Mouse (Mus musculus) inflammation-experienced regulatory T-cells, adult 16 weeks (primary cell): ENCODE measurements around the gene Fam205a1. TPM values are rescaled to one million over a fixed set of nuclear protein-coding genes. Genes with fewer than 3 reads are reported as not detected.

Experiments
- polyA plus RNA-seq: library from polyadenylated mRNA; unstranded; fragments of 100-300 nt; shearing (Covaris generic); gene quantifications from one replicate; pipeline ENCODE4 v1.2.1, GENCODE M21; 2017

The Fam205a1 gene
- polyA plus RNA-seq: not detected

GRCm38 (mm10) chr4:42853788-42854187, at the start of gene Fam205a1:
Fam205a1 (minus strand) TSS chr4:42853888.

DNA sequence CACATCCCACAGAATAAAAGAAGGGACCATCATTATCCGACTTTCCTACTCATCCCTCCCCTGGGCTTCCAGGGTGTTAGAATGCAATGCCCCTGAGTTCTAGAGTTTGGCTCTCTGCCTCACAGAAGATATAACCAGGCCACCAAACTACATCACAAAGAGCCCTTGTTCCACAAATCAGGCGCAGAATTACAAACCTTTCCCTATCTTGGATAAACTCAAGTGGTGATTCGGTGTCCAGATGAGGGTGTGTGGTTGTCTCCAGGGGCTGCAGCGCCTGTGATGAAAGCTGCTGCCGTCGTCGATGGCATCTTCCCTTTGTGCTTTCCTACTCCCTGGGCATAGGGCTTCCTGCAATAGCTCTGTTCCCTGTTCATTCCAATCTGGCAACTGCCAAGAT, 20.4 kb upstream of the Fam205a1 start, which contains the start of gene Fam205c:
Fam205c (minus strand) TSS at position 101 of the 400 bp plus-strand sequence.

DNA sequence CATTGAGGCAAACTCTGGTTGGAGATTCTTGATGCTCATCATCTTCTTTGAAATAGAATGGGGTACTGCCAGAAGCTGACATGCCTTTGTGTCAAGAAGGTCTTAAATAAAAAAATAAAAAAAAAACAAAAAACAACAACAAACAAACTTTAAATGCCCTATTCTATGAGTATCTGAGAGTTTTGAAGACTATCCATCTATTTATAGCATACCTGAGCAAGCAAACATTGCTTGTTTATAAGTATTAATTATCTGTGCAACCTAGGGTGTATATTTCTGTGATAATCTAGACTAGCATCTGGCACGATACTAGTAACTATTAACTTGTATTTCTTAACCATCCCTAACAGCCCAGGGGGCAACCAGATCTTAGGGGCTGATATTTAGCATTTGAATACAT, 3.0 kb upstream of the Fam205a1 start, which contains the start of gene Gm12394:
Gm12394 (minus strand) TSS at position 101 of the 400 bp plus-strand sequence.

Other genes with a start within 250 kb of the Fam205a1 start
- not detected for gene Gm10591, start 241.7 kb downstream of the Fam205a1 start, polyA plus RNA-seq
- gene Gm2564, start 224.2 kb downstream of the Fam205a1 start, polyA plus RNA-seq: not detected
- not detected for gene Ccl27b, start 198.6 kb downstream of the Fam205a1 start, polyA plus RNA-seq
- not detected for gene Il11ra2, start 192.0 kb downstream of the Fam205a1 start, polyA plus RNA-seq
- not detected for gene 4930578G10Rik, start 118.3 kb downstream of the Fam205a1 start, polyA plus RNA-seq
- gene Ccl19, start 97.3 kb downstream of the Fam205a1 start, polyA plus RNA-seq: not detected
- not detected for gene Ccl21a, start 79.9 kb downstream of the Fam205a1 start, polyA plus RNA-seq
- not detected for gene Gm12394, start 2.9 kb upstream of the Fam205a1 start, polyA plus RNA-seq
- gene Fam205c, start 20.3 kb upstream of the Fam205a1 start, polyA plus RNA-seq: not detected
- not detected for gene Phf24, start 62.8 kb upstream of the Fam205a1 start, polyA plus RNA-seq
- 11.7 TPM for gene Dnajb5, start 95.9 kb upstream of the Fam205a1 start, polyA plus RNA-seq
- gene 1700022I11Rik, start 115.7 kb upstream of the Fam205a1 start, polyA plus RNA-seq: 0.30 TPM
- 464 TPM for gene Vcp, start 146.6 kb upstream of the Fam205a1 start, polyA plus RNA-seq
- gene Fancg, start 156.6 kb upstream of the Fam205a1 start, polyA plus RNA-seq: 31.3 TPM
- gene Pigo, start 171.9 kb upstream of the Fam205a1 start, polyA plus RNA-seq: 49.0 TPM
- 193 TPM for gene Stoml2, start 177.8 kb upstream of the Fam205a1 start, polyA plus RNA-seq
- 12.3 TPM for gene Fam214b, start 192.3 kb upstream of the Fam205a1 start, polyA plus RNA-seq
- 0.46 TPM for gene Unc13b, start 205.1 kb upstream of the Fam205a1 start, polyA plus RNA-seq